Mouse (Mus musculus) heart, adult 2 months (tissue): ENCODE data around the gene Cnbd2. TPM values are rescaled to one million over a fixed set of nuclear protein-coding genes. Genes with fewer than 3 reads are reported as not detected.

Experiments
- DNase-seq, 2 experiments: peaks; one replicate each; pipeline ENCODE4 v3.0.0; 2021
- H3K27ac ChIP-seq: fragments of 200-600 bp; 2 replicates; pipeline ENCODE4 v1.8.1; 2022
- H3K27me3 ChIP-seq: fragments of 200-500 bp; 2 replicates; pipeline ENCODE4 v1.6.1; 2012; ENCODE audit warnings: mild to moderate bottlenecking, low read length, inconsistent platforms, mixed read lengths; ENCODE audit not compliant: control insufficient read depth, insufficient read depth
- H3K36me3 ChIP-seq: fragments of 200-500 bp; 2 replicates; pipeline ENCODE4 v1.6.1; 2012; ENCODE audit warnings: low read length, inconsistent platforms; ENCODE audit not compliant: control insufficient read depth, insufficient read depth
- H3K4me1 ChIP-seq: fragments of 200-500 bp; 2 replicates; pipeline ENCODE4 v1.6.1; 2011; ENCODE audit warnings: low read length; ENCODE audit not compliant: control insufficient read depth, insufficient read depth
- H3K4me3 ChIP-seq: fragments of 200-600 bp; 2 replicates; pipeline ENCODE4 v1.8.1; 2022
- H3K79me2 ChIP-seq: fragments of 200-500 bp; replicated peaks from 2 replicates; pipeline ENCODE4 v1.6.1; 2012; ENCODE audit warnings: mild to moderate bottlenecking, inconsistent platforms, low read length, moderate library complexity, mixed read lengths; ENCODE audit not compliant: control insufficient read depth, insufficient read depth
- H3K9ac ChIP-seq: fragments of 200-500 bp; 2 replicates; pipeline ENCODE4 v1.6.1; 2012; ENCODE audit warnings: low read depth, mild to moderate bottlenecking, control low read depth, inconsistent platforms, low read length, mixed read lengths
- CTCF ChIP-seq: fragments of 200-600 bp; IDR thresholded peaks from 2 replicates; pipeline ENCODE4 v1.8.1; 2022; ENCODE audit warnings: antibody characterized with exemption, mild to moderate bottlenecking, moderate library complexity
- EP300 ChIP-seq: fragments of 200-500 bp; IDR thresholded peaks from 2 replicates; pipeline ENCODE4 v1.6.1; 2011; ENCODE audit warnings: low read depth, low read length, control low read depth; ENCODE audit not compliant: insufficient read depth
- POLR2A ChIP-seq: fragments of 200-500 bp; IDR thresholded peaks from 2 replicates; pipeline ENCODE4 v1.6.1; 2011; ENCODE audit warnings: mild to moderate bottlenecking, low read depth, low read length, control low read depth; ENCODE audit not compliant: insufficient read depth
- WGBS: fragments of 180-500 bp; shearing (Covaris S2); methylation state at CpG from one replicate; pipeline ENCODE4 v1.1.7; 2018; 5-methylcytosine and 5-hydroxymethylcytosine counted together
- intact Hi-C: fragments of 180-260 bp; cut with DNase I; formaldehyde crosslinking; loops from one replicate; pipeline ENCODE4 v1.15.1; 2025
- polyA plus RNA-seq: library from polyadenylated mRNA; depleted of rRNA; stranded (reverse); fragments of >200 nt; gene quantifications from 2 replicates; pipeline ENCODE4 v1.2.3, GENCODE M21; 2012
- total RNA-seq, 2 experiments: library from RNA; stranded (reverse); gene quantifications; 2 replicates each; pipeline ENCODE4 v1.2.3; 2021

Cnbd2 gene
- total and polyA plus RNA-seq, 3 experiments, result 0.89 to 1.0 (median 0.92) TPM

- DNase-seq, result no peak
- 80% methylated on average over 2 of the region's 2 CpGs for WGBS
- Histone ChIP-seq H3K4me3 (no peak overlapping the region), H3K27ac (no peak overlapping the region), H3K9ac (no peak overlapping the region), H3K4me1 (no peaks in the 10 kb centered on the region), H3K27me3 (no peaks in the 10 kb centered on the region), H3K36me3 (no peaks in the 10 kb centered on the region), H3K79me2 (no peaks in the 10 kb centered on the region)
- intact Hi-C loops, result no loop called here
- TF ChIP-seq POLR2A (no peak), CTCF (no peak), EP300 (no peak)
Measured at GRCm38 (mm10) chr2:156295601-156296063, 16.5 kb upstream of the Cnbd2 start.

GRCm38 (mm10) chr2:156296190-156296589, 15.9 kb upstream of the Cnbd2 start:
- Histone ChIP-seq H3K27me3 (no peaks in the 10 kb centered on the region), H3K36me3 (no peaks in the 10 kb centered on the region), H3K79me2 (no peaks in the 10 kb centered on the region), H3K27ac (no peak overlapping the region), H3K4me1 (no peaks in the 10 kb centered on the region), H3K4me3 (no peak overlapping the region), H3K9ac (no peak overlapping the region)
- intact Hi-C loops, result no loop called here
- no peak for DNase-seq
- 95% methylated on average over 3 of the region's 3 CpGs for WGBS
- TF ChIP-seq CTCF, result no peak
- no peak for TF ChIP-seq EP300
- TF ChIP-seq POLR2A, result no peak

- Histone ChIP-seq H3K79me2 (no peaks in the 10 kb centered on the region), H3K4me1 (no peaks in the 10 kb centered on the region), H3K27ac (no peak overlapping the region), H3K36me3 (no peaks in the 10 kb centered on the region), H3K4me3 (no peak overlapping the region), H3K9ac (no peak overlapping the region), H3K27me3 (no peaks in the 10 kb centered on the region)
- 44% methylated on average over 3 of the region's 3 CpGs for WGBS
- DNase-seq, result peak; percentile 44 to 62
- TF ChIP-seq POLR2A, result no peak
- TF ChIP-seq CTCF, result 0 out of 2 replicates have a peak, but pooled peaks have one; percentile 1
- intact Hi-C loops, result no loop called here
Measured at GRCm38 (mm10) chr2:156297653-156298052, 14.4 kb upstream of the Cnbd2 start.

GRCm38 (mm10) chr2:156298458-156298857, 13.6 kb upstream of the Cnbd2 start:
- Histone ChIP-seq H3K9ac (no peak overlapping the region), H3K79me2 (no peaks in the 10 kb centered on the region), H3K36me3 (no peaks in the 10 kb centered on the region), H3K27me3 (no peaks in the 10 kb centered on the region), H3K27ac (no peak overlapping the region), H3K4me1 (no peaks in the 10 kb centered on the region), H3K4me3 (no peak overlapping the region)
- intact Hi-C loops, result no loop called here
- 76% methylated on average over 7 of the region's 7 CpGs for WGBS
- TF ChIP-seq POLR2A (no peak), EP300 (no peak), CTCF (no peak)
- DNase-seq, result no peak

GRCm38 (mm10) chr2:156302063-156302462, 10.0 kb upstream of the Cnbd2 start:
- DNase-seq, result no peak
- no peaks in the 10 kb centered on the region for H3K36me3 ChIP-seq
- no peaks in the 10 kb centered on the region for H3K27me3 ChIP-seq
- H3K9ac ChIP-seq, result no peak overlapping the region
- no peak overlapping the region for H3K27ac ChIP-seq
- intact Hi-C loops, result loop anchor here (5.0 kb wide), 1 partner anchor 160 kb away; no protein-coding TSS in a partner anchor
- H3K4me3 ChIP-seq, result no peak overlapping the region
- H3K4me1 ChIP-seq, result no peaks in the 10 kb centered on the region
- no peaks in the 10 kb centered on the region for H3K79me2 ChIP-seq
- TF ChIP-seq EP300 (no peak), CTCF (no peak), POLR2A (no peak)
- WGBS, result 93% methylated on average over 4 of the region's 4 CpGs

GRCm38 (mm10) chr2:156304351-156304750, 7.7 kb upstream of the Cnbd2 start:
- Histone ChIP-seq H3K27ac (no peak overlapping the region), H3K79me2 (no peaks in the 10 kb centered on the region), H3K9ac (no peak overlapping the region), H3K4me1 (no peaks in the 10 kb centered on the region), H3K27me3 (no peaks in the 10 kb centered on the region), H3K4me3 (no peak overlapping the region), H3K36me3 (no peaks in the 10 kb centered on the region)
- TF ChIP-seq CTCF, result no peak
- no peak for TF ChIP-seq POLR2A
- TF ChIP-seq EP300, result no peak
- intact Hi-C loops, result loop anchor here (5.0 kb wide), 1 partner anchor 158 kb away; no protein-coding TSS in a partner anchor
- WGBS, result 89% methylated on average over 4 of the region's 4 CpGs
- DNase-seq, result no peak
